Mouse (Mus musculus) stomach, embryonic 15.5 days (tissue): ENCODE measurements around the gene Rhox2b. TPM values are rescaled to one million over a fixed set of nuclear protein-coding genes. Genes with fewer than 3 reads are reported as not detected.
"Not testable (repeated sequence)": the region's sequence is repeated elsewhere in the genome, so short reads cannot be mapped to it uniquely, and the experiment has no call there.

Source experiments
- ATAC-seq: fragments of 200-750 bp; cut with Nextera tagmentation; 2 replicates; pipeline ENCODE4 v1.8.0; 2017; ENCODE audit warnings: low read depth, moderate number of reproducible peaks, moderate TSS enrichment; ENCODE audit not compliant: insufficient read depth, low FRiP score
- H3K27ac ChIP-seq: fragments of 300-500 bp; sonication (generic); 2 replicates; pipeline ENCODE4 v1.5.1; 2015; ENCODE audit warnings: mild to moderate bottlenecking, inconsistent platforms
- H3K27me3 ChIP-seq: fragments of 300-500 bp; sonication (generic); replicated peaks from 2 replicates; pipeline ENCODE4 v1.6.1; 2015; ENCODE audit warnings: inconsistent platforms
- H3K36me3 ChIP-seq: fragments of 300-500 bp; sonication (generic); 2 replicates; pipeline ENCODE4 v1.6.1; 2015; ENCODE audit warnings: inconsistent platforms
- H3K4me1 ChIP-seq: fragments of 300-500 bp; sonication (generic); 2 replicates; pipeline ENCODE4 v1.6.1; 2015; ENCODE audit warnings: inconsistent platforms
- H3K4me2 ChIP-seq: fragments of 300-500 bp; sonication (generic); 2 replicates; pipeline ENCODE4 v1.6.1; 2015; ENCODE audit warnings: mild to moderate bottlenecking, inconsistent platforms
- H3K4me3 ChIP-seq: fragments of 300-500 bp; sonication (generic); replicated peaks from 2 replicates; pipeline ENCODE4 v1.5.1; 2015; ENCODE audit warnings: inconsistent platforms
- H3K9ac ChIP-seq: fragments of 300-500 bp; sonication (generic); 2 replicates; pipeline ENCODE4 v1.6.1; 2015; ENCODE audit warnings: inconsistent platforms
- H3K9me3 ChIP-seq: fragments of 300-500 bp; sonication (generic); 2 replicates; pipeline ENCODE4 v1.6.1; 2016; ENCODE audit warnings: inconsistent platforms
- WGBS: fragments of 180-500 bp; shearing (Covaris S2); methylation state at CpG from one replicate; pipeline ENCODE4 v1.1.7; 2015; 5-methylcytosine and 5-hydroxymethylcytosine counted together
- polyA plus RNA-seq: library from polyadenylated mRNA; unstranded; fragments of >200 nt; fragmentation: Nextera tagmentation; extraction: Ambion mirVana; gene quantifications from 2 replicates; pipeline ENCODE4 v1.2.1, GENCODE M21; 2015

Gene Rhox2b
- polyA plus RNA-seq = not detected in 2 replicates

DNA sequence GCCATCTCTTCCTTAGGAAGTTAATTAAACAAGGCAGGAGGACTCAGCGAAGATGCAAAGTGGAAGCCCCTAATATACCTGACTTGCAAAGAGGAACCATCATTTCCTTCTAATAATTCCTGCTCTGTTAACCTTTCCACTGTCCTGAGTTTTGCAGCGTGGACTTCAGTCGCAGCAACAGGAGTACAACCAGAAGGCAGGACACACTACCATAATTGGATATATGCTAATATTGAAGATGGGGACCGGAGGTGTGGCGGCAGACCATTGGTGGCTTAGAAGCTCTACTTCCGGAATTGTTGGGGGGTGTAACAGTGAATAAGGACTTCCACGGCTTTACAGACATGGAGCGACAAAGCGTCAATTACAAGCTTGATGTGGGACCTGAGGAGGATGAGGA is at the start of gene Rhox2b:
Gene Rhox2b, plus strand, starts transcription at position 301 of the 400 bp plus-strand sequence.
- not testable (repeated sequence) for H3K36me3 ChIP-seq, H3K9ac ChIP-seq, H3K27me3 ChIP-seq, H3K4me2 ChIP-seq, H3K9me3 ChIP-seq, H3K4me3 ChIP-seq, ATAC-seq, H3K4me1 ChIP-seq, H3K27ac ChIP-seq
- WGBS = no CpG with 5 or more reads among the region's 9 CpGs

GRCm38 (mm10) chrX:37379728-37380127 is 32.1 kb upstream of the Rhox2b start, which contains the start of gene Rhox3a2:
Gene Rhox3a2 (plus strand): TSS chrX:37380028.
- WGBS = no CpG with 5 or more reads among the region's 1 CpGs
- not testable (repeated sequence) for ATAC-seq, H3K9me3 ChIP-seq

DNA sequence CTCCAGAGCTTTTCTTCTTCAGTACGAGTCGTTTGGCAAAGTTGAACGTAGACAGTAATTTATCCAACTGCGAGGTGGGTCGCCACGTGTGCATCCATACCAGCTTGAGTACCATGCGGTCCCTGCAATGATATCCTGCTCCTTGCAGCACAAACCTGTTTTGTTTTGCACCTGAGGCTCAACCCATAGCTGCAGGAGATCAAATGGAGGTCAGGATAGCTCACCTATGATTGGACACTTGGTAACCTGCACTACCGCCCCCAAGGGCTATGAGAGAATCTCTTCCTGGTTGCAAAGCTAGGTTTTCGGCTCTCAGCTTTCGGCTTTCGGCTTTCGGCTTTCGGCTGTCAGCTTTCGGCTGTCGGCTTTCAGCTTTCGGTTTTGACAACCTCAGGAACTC is 21.3 kb upstream of the Rhox2b start, which contains the start of gene Rhox4a2:
Gene Rhox4a2, plus strand, starts transcription at position 301 of the 400 bp plus-strand sequence.
- not testable (repeated sequence) for H3K4me3 ChIP-seq, H3K36me3 ChIP-seq, H3K27ac ChIP-seq, H3K27me3 ChIP-seq, H3K4me2 ChIP-seq, H3K9me3 ChIP-seq, H3K9ac ChIP-seq, H3K4me1 ChIP-seq, ATAC-seq
- WGBS = 88% methylated on average over 9 of the region's 16 CpGs

More at GRCm38 (mm10) chrX:37379728-37380127, 32.1 kb upstream of the Rhox2b start, which contains the start of gene Rhox3a2:
- not testable (repeated sequence) for H3K9ac ChIP-seq, H3K27me3 ChIP-seq, H3K27ac ChIP-seq, H3K4me3 ChIP-seq, H3K4me1 ChIP-seq, H3K36me3 ChIP-seq, H3K4me2 ChIP-seq

DNA sequence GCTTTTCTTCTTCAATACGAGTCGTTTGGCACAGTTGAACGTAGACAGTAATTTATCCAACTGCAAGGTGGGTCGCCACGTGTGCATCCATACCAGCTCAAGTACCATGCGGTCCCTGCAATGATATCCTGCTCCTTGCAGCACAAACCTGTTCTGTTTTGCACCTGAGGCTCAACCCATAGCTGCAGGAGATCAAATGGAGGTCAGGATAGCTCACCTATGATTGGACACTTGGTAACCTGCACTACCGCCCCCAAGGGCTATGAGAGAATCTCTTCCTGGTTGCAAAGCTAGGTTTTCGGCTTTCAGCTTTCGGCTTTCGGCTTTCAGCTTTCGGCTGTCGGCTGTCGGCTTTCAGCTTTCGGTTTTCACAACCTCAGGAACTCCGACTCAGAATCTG is 20.3 kb downstream of the Rhox2b start, which contains the start of gene Rhox4b:
Gene Rhox4b, plus strand, starts transcription at position 301 of the 400 bp plus-strand sequence.
- 83% methylated on average over 14 of the region's 15 CpGs for WGBS
- H3K9ac ChIP-seq, H3K9me3 ChIP-seq, H3K36me3 ChIP-seq, H3K4me3 ChIP-seq, H3K27me3 ChIP-seq, H3K4me2 ChIP-seq, H3K27ac ChIP-seq, H3K4me1 ChIP-seq, ATAC-seq: not testable (repeated sequence)

DNA sequence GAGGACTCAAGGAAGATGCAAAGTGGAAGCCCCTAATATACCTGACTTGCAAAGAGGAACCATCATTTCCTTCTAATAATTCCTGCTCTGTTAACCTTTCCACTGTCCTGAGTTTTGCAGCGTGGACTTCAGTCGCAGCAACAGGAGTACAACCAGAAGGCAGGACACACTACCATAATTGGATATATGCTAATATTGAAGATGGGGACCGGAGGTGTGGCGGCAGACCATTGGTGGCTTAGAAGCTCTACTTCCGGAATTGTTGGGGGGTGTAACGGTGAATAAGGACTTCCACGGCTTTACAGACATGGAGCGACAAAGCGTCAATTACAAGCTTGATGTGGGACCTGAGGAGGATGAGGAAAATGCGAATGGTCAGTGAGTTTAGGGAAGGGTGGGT is 41.5 kb downstream of the Rhox2b start, which contains the start of gene Rhox2c:
Gene Rhox2c, plus strand, starts transcription at position 301 of the 400 bp plus-strand sequence.
- H3K9ac ChIP-seq, H3K4me2 ChIP-seq, H3K36me3 ChIP-seq, ATAC-seq, H3K9me3 ChIP-seq, H3K4me3 ChIP-seq, H3K4me1 ChIP-seq, H3K27ac ChIP-seq, H3K27me3 ChIP-seq: not testable (repeated sequence)
- WGBS = 89% methylated on average over 8 of the region's 10 CpGs

DNA sequence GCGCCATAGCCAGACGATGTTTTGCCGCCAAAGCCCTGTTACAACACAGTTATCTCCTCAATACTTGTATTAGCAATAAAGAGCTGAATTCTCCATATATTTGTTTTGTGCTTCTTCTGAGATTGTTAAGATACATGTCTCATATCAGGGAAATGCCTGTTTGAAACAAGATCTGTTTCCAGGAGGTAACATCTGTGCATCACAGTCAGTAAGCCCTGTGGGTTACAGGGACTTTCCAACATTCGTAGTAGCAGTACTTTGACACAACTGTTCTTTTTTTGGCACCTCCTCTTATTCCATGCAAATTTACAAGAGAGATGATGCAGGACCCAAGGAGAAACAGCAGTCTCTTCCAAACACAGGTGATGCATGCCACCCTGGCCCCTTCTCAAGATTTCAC is 46.4 kb downstream of the Rhox2b start, which contains the start of gene Rhox3c:
Gene Rhox3c, plus strand, starts transcription at position 301 of the 400 bp plus-strand sequence.
- H3K9ac ChIP-seq, H3K4me2 ChIP-seq, H3K9me3 ChIP-seq, H3K36me3 ChIP-seq, H3K4me3 ChIP-seq, H3K27ac ChIP-seq, ATAC-seq, H3K4me1 ChIP-seq, H3K27me3 ChIP-seq: not testable (repeated sequence)
- WGBS = 87% methylated on average over 3 of the region's 4 CpGs

Other genes with a start within 250 kb of the Rhox2b start
- gene Akap14, start 243.2 kb upstream of the Rhox2b start, polyA plus RNA-seq = 0.06 TPM in 1 of 2 replicates, not detected in the other
- gene Ndufa1, start 220.9 kb upstream of the Rhox2b start, polyA plus RNA-seq = 383 and 411 TPM in 2 replicates
- gene Rnf113a1, start 220.8 kb upstream of the Rhox2b start, polyA plus RNA-seq = 10.2 TPM in 2 replicates
- not detected in 2 replicates for gene Gm9, start 201.0 kb upstream of the Rhox2b start, polyA plus RNA-seq
- gene Rhox1, start 189.8 kb upstream of the Rhox2b start, polyA plus RNA-seq = not detected in 2 replicates
- not detected in 2 replicates for gene Rhox2a, start 167.1 kb upstream of the Rhox2b start, polyA plus RNA-seq
- not detected in 2 replicates for gene Rhox3a, start 162.1 kb upstream of the Rhox2b start, polyA plus RNA-seq
- not detected in 2 replicates for gene Rhox4a, start 146.7 kb upstream of the Rhox2b start, polyA plus RNA-seq
- gene Rhox3a2, start 32.0 kb upstream of the Rhox2b start, polyA plus RNA-seq = not detected in 2 replicates
- gene Rhox4a2, start 21.2 kb upstream of the Rhox2b start, polyA plus RNA-seq = 0.30 TPM in 1 of 2 replicates, not detected in the other
- gene Rhox4b, start 20.4 kb downstream of the Rhox2b start, polyA plus RNA-seq = not detected in 2 replicates
- not detected in 2 replicates for gene Rhox2c, start 41.6 kb downstream of the Rhox2b start, polyA plus RNA-seq
- not detected in 2 replicates for gene Rhox3c, start 46.5 kb downstream of the Rhox2b start, polyA plus RNA-seq
- gene Rhox4c, start 68.3 kb downstream of the Rhox2b start, polyA plus RNA-seq = not detected in 2 replicates
- not detected in 2 replicates for gene Rhox2d, start 81.4 kb downstream of the Rhox2b start, polyA plus RNA-seq
- gene Rhox4d, start 102.3 kb downstream of the Rhox2b start, polyA plus RNA-seq = not detected in 2 replicates
- not detected in 2 replicates for gene Rhox2e, start 118.4 kb downstream of the Rhox2b start, polyA plus RNA-seq
- not detected in 2 replicates for gene Rhox3e, start 130.0 kb downstream of the Rhox2b start, polyA plus RNA-seq
- gene Rhox4e, start 145.3 kb downstream of the Rhox2b start, polyA plus RNA-seq = not detected in 2 replicates
- not detected in 2 replicates for gene Rhox2f, start 159.3 kb downstream of the Rhox2b start, polyA plus RNA-seq
- not detected in 2 replicates for gene Rhox3f, start 168.9 kb downstream of the Rhox2b start, polyA plus RNA-seq
- not detected in 2 replicates for gene Rhox4f, start 195.6 kb downstream of the Rhox2b start, polyA plus RNA-seq
- gene Rhox3g, start 216.5 kb downstream of the Rhox2b start, polyA plus RNA-seq = not detected in 2 replicates
- not detected in 2 replicates for gene Rhox2g, start 231.4 kb downstream of the Rhox2b start, polyA plus RNA-seq
- gene Rhox4g, start 239.3 kb downstream of the Rhox2b start, polyA plus RNA-seq = not detected in 2 replicates